In the genomic region with DNA sequence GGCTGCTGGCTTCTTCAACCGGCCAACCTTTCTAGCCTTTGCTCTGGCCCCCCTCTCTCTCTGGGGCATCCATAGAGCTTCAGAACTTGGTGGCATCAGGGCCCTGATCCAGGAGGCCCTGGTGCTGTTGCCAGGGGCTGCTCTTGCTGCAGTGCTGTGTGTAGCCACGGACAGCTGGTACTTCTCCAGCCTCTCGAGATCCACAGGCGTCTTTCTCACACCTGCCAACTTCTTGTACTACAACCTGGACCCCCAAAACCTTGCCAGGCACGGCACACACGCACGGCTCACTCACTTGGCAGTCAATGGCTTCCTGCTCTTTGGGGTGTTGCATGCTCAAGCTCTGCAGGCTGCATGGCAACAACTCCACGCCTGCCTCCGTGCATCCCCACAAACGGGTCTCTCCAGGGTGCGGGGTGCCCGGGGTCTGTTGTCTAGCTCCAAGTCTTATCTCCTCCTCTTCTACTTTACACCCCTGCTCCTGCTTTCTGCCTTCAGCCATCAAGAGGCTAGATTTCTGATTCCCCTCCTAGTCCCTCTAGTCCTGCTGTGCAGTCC, we compare ENCODE assay signal across 17 mouse cellular contexts. TPM values are rescaled to one million over a fixed set of nuclear protein-coding genes. Genes with fewer than 3 reads are reported as not detected.
A peak's percentile ranks its signal among the peaks of the same experiment; 100 is the strongest.
DNase-seq lines count a peak whose midpoint lies in the region; TF ChIP-seq lines count a peak whose summit lies in the region.
"Had no signal": no experiment of that assay in that cellular context is flagged by ENCODE, and none has a peak within 500 bp of the region (broad histone marks: within the 10 kb centered on the region; RNA-seq: fewer than 3 reads in every experiment).

No protein-coding gene starts in this region.

- peak; percentile 56 to 65 for DNase-seq in cerebellum, postnatal 10 days
- no peak for DNase-seq in cerebellum, postnatal 4 days (ENCODE audit: low spot score in 2 of 2)
- DNase-seq in layer of hippocampus, adult 2 months (ENCODE audit: low spot score in 2 of 2) = no peak
- DNase-seq in layer of hippocampus, adult 18-20 months (ENCODE audit: low spot score in 2 of 2) = no peak
- DNase-seq in right cerebral cortex, postnatal 10 days (ENCODE audit: low spot score in 2 of 2) = peak; percentile 37 to 54
- DNase-seq in right cerebral cortex, adult 18-20 months = no peak
- no peak for DNase-seq in adrenal gland, postnatal 14 days

- peak overlapping the region; percentile 69; the same call in 1 of the 2 replicates for H3K27ac ChIP-seq in layer of hippocampus, adult 2 months
- H3K27ac ChIP-seq: heart, embryonic 15.5 days; kidney, postnatal 0 days; limb, embryonic 10.5 days; limb, embryonic 15.5 days; liver, embryonic 13.5 days; macrophage; midbrain, embryonic 15.5 days had no signal

- no peak for TF ChIP-seq CTCF in layer of hippocampus, adult 2 months (conservative IDR thresholded peaks at IDR 0.05)

- no peak overlapping the region for H3K4me3 ChIP-seq in layer of hippocampus, adult 2 months
- H3K4me3 ChIP-seq: erythroblast, embryonic 14.5 days; heart, embryonic 15.5 days; hindbrain, embryonic 12.5 days; limb, embryonic 10.5 days; limb, embryonic 15.5 days; liver, embryonic 13.5 days; midbrain, embryonic 15.5 days had no signal

RNA-seq across cellular contexts. Expression of gene 0610012G03Rik, which starts 3.5 kb away (rescaled TPM):
- 10 to 100 TPM; 37.6 to 42.1 TPM for total RNA-seq in layer of hippocampus, adult 2 months (2021)
- 10 to 100 TPM; 41.2 to 41.5 TPM for total RNA-seq in layer of hippocampus, adult 18-20 months (2021)
- 54.2 and 55.0 TPM in 2 replicates for total RNA-seq in adrenal gland, postnatal 14 days (2021)

RNA-seq across cellular contexts. Expression of gene Ncbp2, which starts 3.5 kb away (rescaled TPM):
- 10 to 100 TPM; 49.5 to 52.3 TPM for total RNA-seq in layer of hippocampus, adult 2 months (2021)
- total RNA-seq in layer of hippocampus, adult 18-20 months (2021) = 10 to 100 TPM; 51.4 to 53.4 TPM
- 48.6 and 51.0 TPM in 2 replicates for total RNA-seq in adrenal gland, postnatal 14 days (2021)

RNA-seq across cellular contexts. Expression of gene Pigz, which starts 11.1 kb away (rescaled TPM):
- total RNA-seq in layer of hippocampus, adult 2 months (2021) = 10 to 100 TPM; 11.9 to 15.6 TPM
- total RNA-seq in layer of hippocampus, adult 18-20 months (2021) = 10 to 100 TPM; 19.4 to 23.3 TPM
- total RNA-seq in adrenal gland, postnatal 14 days (2021) = 1.1 and 1.3 TPM in 2 replicates
- total RNA-seq: megakaryocyte-erythroid progenitor cell, adult 5-6 weeks had no signal

RNA-seq across cellular contexts. Expression of gene Senp5, which starts 58.3 kb away (rescaled TPM):
- total RNA-seq in layer of hippocampus, adult 2 months (2021) = 10 to 100 TPM; 37.5 to 37.6 TPM
- 10 to 100 TPM; 37.7 to 39.0 TPM for total RNA-seq in layer of hippocampus, adult 18-20 months (2021)
- 20.8 and 22.1 TPM in 2 replicates for total RNA-seq in adrenal gland, postnatal 14 days (2021)

Comparison
In these comparisons a context has a peak if more than half of its experiments do, and no peak if none do; other contexts are left out.
1. DNase-seq: peak in cerebellum, postnatal 10 days (2 of 2) and right cerebral cortex, postnatal 10 days (2 of 2); none in cerebellum, postnatal 4 days (0 of 2), layer of hippocampus, adult 2 months (0 of 2), layer of hippocampus, adult 18-20 months (0 of 2), right cerebral cortex, adult 18-20 months (single experiment) and adrenal gland, postnatal 14 days (single experiment).